In genomic region chrX:73786364-73787224, GRCm38 (mm10) we compare ENCODE assay signal across 8 mouse cellular contexts. TPM values are rescaled to one million over a fixed set of nuclear protein-coding genes. Genes with fewer than 3 reads are reported as not detected.
A peak's percentile ranks its signal among the peaks of the same experiment; 100 is the strongest.
DNase-seq lines count a peak whose midpoint lies in the region; ATAC-seq lines count a peak whose summit lies in the region.

Idh3g (minus strand) TSS chrX:73786897.
Ssr4 (plus strand) TSS chrX:73787028.

- peak within 1 kb of the TSS; percentile 58 for H3K4me3 ChIP-seq in hindbrain, embryonic 16.5 days (ENCODE audit: low read length)
- H3K4me3 ChIP-seq in macrophage (ENCODE audit: inconsistent target), result peak within 1 kb of the TSS; percentile 65

- peak; percentile 97 for ATAC-seq in hindbrain, embryonic 16.5 days

- 0 out of 2 replicates have a peak, but pooled peaks cover 2% of the 10 kb centered on the region for H3K36me3 ChIP-seq in hindbrain, embryonic 16.5 days (ENCODE audit: control insufficient read depth, insufficient read depth, low read length)
- H3K36me3 ChIP-seq in macrophage (ENCODE audit: inconsistent target), result no peaks in the 10 kb centered on the region

- H3K9me3 ChIP-seq in hindbrain, embryonic 16.5 days (ENCODE audit: control insufficient read depth, low read length), result no peaks in the 10 kb centered on the region

- H3K9ac ChIP-seq in hindbrain, embryonic 16.5 days (ENCODE audit: low read depth, low read length), result peak within 1 kb of the TSS; percentile 73

- 24% methylated on average over 42 of the region's 52 CpGs for WGBS in hindbrain, embryonic 16.5 days
- WGBS in macrophage (ENCODE audit: missing documents), result 28% methylated on average over 28 of the region's 52 CpGs

- H3K79me2 ChIP-seq in macrophage (ENCODE audit: inconsistent target), result peaks cover 53% of the 10 kb centered on the region

- DNase-seq in WW6 (ENCODE audit: low read depth, low spot score), result peak; percentile 85
- DNase-seq in cerebellum, postnatal 4 days (ENCODE audit: low spot score in 2 of 2), result peak; percentile 69 to 86
- DNase-seq in gastrocnemius, adult 18-20 months (ENCODE audit: low spot score), result peak; percentile 93
- DNase-seq in left cerebral cortex, adult 18-20 months (ENCODE audit: low spot score in 2 of 2), result peak; percentile 83 to 91
- peak; percentile 94 for DNase-seq in right cerebral cortex, adult 18-20 months
- DNase-seq in urinary bladder, postnatal 10 days (ENCODE audit: low spot score), result peak; percentile 61

- H3K27me3 ChIP-seq in hindbrain, embryonic 16.5 days (replicated peaks; ENCODE audit: control insufficient read depth, insufficient read depth, low read length), result no peaks in the 10 kb centered on the region

- peak within 1 kb of the TSS; percentile 70 for H3K4me2 ChIP-seq in hindbrain, embryonic 16.5 days (ENCODE audit: low read length)

- H3K27ac ChIP-seq in hindbrain, embryonic 16.5 days (ENCODE audit: low read depth, low read length), result peak within 1 kb of the TSS; percentile 88
- H3K27ac ChIP-seq in macrophage, result peak within 1 kb of the TSS; percentile 80

- peaks cover 19% of the 10 kb centered on the region for H3K4me1 ChIP-seq in hindbrain, embryonic 16.5 days (ENCODE audit: control insufficient read depth, insufficient read depth, low read depth, low read length)

RNA-seq across cellular contexts. Expression of gene Idh3g, which starts in this region (rescaled TPM):
- 100 to 1,000 TPM; 375 to 389 TPM for total RNA-seq in gastrocnemius, adult 18-20 months (2021)
- 275 and 285 TPM in 2 replicates for polyA plus RNA-seq in hindbrain, embryonic 16.5 days (2015; fragmentation: Nextera tagmentation; extraction: Ambion mirVana)
- 100 to 1,000 TPM; 187 to 203 TPM for total RNA-seq in left cerebral cortex, adult 18-20 months (2021)
- 100 to 1,000 TPM in 5 of 26 experiments, 10 to 100 TPM in 21; 11.0 to 142 (median 55.6) TPM for total RNA-seq in macrophage (2018; cell fraction: chromatin; rRNA removed)
- 10 to 100 TPM; 49.1 to 85.8 (median 57.3) TPM for total RNA-seq in macrophage (2018; cell fraction: cytosol; rRNA removed)
- total RNA-seq in macrophage (2018; cell fraction: nucleus; rRNA removed), result 100 to 1,000 TPM in 1 of 26 experiments, 10 to 100 TPM in 25; 15.8 to 103 (median 35.5) TPM
- 74.1 to 137 TPM (median 85.2 TPM) in 3 replicates for polyA plus RNA-seq in macrophage (2018)

RNA-seq across cellular contexts. Expression of gene Ssr4, which starts in this region (rescaled TPM):
- 10 to 100 TPM; 70.2 to 76.6 TPM for total RNA-seq in gastrocnemius, adult 18-20 months (2021)
- polyA plus RNA-seq in hindbrain, embryonic 16.5 days (2015; fragmentation: Nextera tagmentation; extraction: Ambion mirVana), result 145 and 162 TPM in 2 replicates
- total RNA-seq in left cerebral cortex, adult 18-20 months (2021), result 10 to 100 TPM; 75.0 to 88.2 TPM
- total RNA-seq in macrophage (2018; cell fraction: chromatin; rRNA removed), result 10 to 100 TPM; 21.5 to 86.8 (median 54.1) TPM
- total RNA-seq in macrophage (2018; cell fraction: cytosol; rRNA removed), result 100 to 1,000 TPM in 17 of 26 experiments, 10 to 100 TPM in 9; 73.9 to 142 (median 106) TPM
- 100 to 1,000 TPM in 2 of 26 experiments, 10 to 100 TPM in 24; 35.9 to 147 (median 71.2) TPM for total RNA-seq in macrophage (2018; cell fraction: nucleus; rRNA removed)
- polyA plus RNA-seq in macrophage (2018), result 92.9 to 202 TPM (median 173 TPM) in 3 replicates

Comparison
In these comparisons a context has a peak if more than half of its experiments do, and no peak if none do; other contexts are left out.
1. Peak in every context shown above with its lines: DNase-seq, ATAC-seq, H3K4me3 ChIP-seq and H3K27ac ChIP-seq.